Mouse (Mus musculus) heart, postnatal 0 days (tissue): ENCODE measurements around the gene Sp9.

ENCODE experiments used
- CTCF ChIP-seq: IDR thresholded peaks from 2 replicates; pipeline ENCODE4 v1.5.1; 2016; ENCODE audit warnings: antibody characterized with exemption, control low read depth, low read depth
- EP300 ChIP-seq: IDR thresholded peaks from 2 replicates; pipeline ENCODE4 v1.6.1; 2016; ENCODE audit warnings: antibody characterized with exemption, low read depth

DNA sequence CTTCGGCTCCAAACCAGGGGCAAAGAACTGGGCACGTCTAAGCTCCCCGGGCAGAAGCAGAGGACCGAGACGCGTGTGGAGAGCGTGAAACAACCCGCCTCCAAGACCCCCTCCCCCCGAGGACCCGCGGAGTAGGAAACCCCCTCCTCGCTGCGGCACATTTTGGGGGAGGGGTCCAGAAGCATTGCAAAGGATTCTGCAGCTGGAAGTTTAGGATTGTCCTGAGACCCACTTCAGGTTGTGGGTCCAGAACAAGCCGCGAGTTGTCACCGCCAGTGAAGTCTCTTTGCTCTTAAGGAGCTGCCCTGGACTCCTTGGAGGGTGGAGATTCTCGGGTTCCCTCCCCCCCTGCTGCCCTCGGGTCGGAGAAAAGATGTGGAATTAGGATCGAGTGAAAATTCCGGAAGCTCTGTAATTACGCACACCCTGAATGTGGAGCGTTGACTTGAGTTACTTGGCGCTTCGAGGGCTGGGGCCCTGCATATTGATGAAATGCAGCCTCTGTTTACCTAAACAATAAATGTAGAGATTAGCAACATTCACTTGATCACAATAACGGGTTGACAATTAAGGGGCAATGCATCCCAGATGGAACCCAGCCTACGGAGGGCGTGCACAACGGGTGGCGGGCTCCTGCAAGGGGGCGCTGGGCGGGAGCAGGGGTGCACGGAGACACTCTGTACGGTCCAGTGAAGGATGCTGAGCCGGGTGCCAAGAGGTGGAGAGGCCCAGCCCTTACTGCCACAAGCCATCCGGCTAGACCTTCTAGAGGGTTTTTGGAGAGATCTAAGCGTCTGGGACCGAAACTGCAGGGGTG is 7.7 kb upstream of the Sp9 start:
- no peak for TF ChIP-seq CTCF
- no peak for TF ChIP-seq EP300
